Mouse (Mus musculus) forebrain, embryonic 10.5 days (tissue): ENCODE measurements around the gene Ptprd. TPM values are rescaled to one million over a fixed set of nuclear protein-coding genes. Genes with fewer than 3 reads are reported as not detected.

Experiments
- DNase-seq: peaks from one replicate; pipeline ENCODE4 v3.0.0-alpha.2; 2017; ENCODE audit warnings: low spot score; ENCODE audit errors: extremely low spot score
- H3K27ac ChIP-seq: fragments of 300-500 bp; sonication (generic); 2 replicates; pipeline ENCODE4 v1.5.1; 2016; ENCODE audit warnings: mild to moderate bottlenecking
- H3K27me3 ChIP-seq: fragments of 300-500 bp; sonication (generic); 2 replicates; pipeline ENCODE4 v1.6.1; 2016; ENCODE audit warnings: mild to moderate bottlenecking; ENCODE audit not compliant: poor library complexity, severe bottlenecking
- H3K36me3 ChIP-seq: fragments of 300-500 bp; sonication (generic); replicated peaks from 2 replicates; pipeline ENCODE4 v1.6.1; 2016; ENCODE audit warnings: mild to moderate bottlenecking, moderate library complexity
- H3K4me1 ChIP-seq: fragments of 300-500 bp; sonication (generic); 2 replicates; pipeline ENCODE4 v1.6.1; 2016
- H3K4me3 ChIP-seq: fragments of 300-500 bp; sonication (generic); 2 replicates; pipeline ENCODE4 v1.5.1; 2016; ENCODE audit warnings: mild to moderate bottlenecking, moderate library complexity
- H3K9me3 ChIP-seq: fragments of 300-500 bp; sonication (generic); 2 replicates; pipeline ENCODE4 v1.6.1; 2016; ENCODE audit warnings: mild to moderate bottlenecking, moderate library complexity
- WGBS: fragments of 180-500 bp; shearing (Covaris S2); methylation state at CpG from one replicate; pipeline ENCODE4 v1.1.7; 2016; 5-methylcytosine and 5-hydroxymethylcytosine counted together
- polyA plus RNA-seq: library from polyadenylated mRNA; unstranded; fragments of >200 nt; fragmentation: Nextera tagmentation; extraction: Ambion mirVana; gene quantifications from 2 replicates; pipeline ENCODE4 v1.2.1, GENCODE M21; 2016

Gene Ptprd
- polyA plus RNA-seq, 1 experiment from 2014 or later = 12.2 TPM

- 90% methylated on average over 2 of the region's 2 CpGs for WGBS
- no peak for DNase-seq
Measured at GRCm38 (mm10) chr4:76000258-76000657, 2211.5 kb downstream of the Ptprd start.

DNA sequence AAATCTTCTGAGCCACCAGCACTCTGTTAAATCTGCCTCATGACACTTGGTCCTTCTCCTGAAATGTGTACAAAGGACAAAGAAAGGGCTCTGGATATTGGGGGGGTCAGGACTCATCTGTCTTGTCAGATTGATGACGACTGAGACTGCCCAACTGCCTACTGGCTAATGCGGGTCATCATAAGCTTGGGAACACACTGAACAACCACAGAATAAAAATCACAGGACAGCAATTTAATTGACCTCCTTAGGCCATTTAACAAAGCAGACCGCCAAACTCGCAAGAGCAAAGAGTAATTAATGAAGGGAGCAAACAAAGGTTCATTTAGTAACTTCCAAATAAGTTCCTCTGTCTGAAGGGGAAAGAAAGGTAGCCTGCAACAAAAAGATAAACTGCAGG is 2215.9 kb downstream of the Ptprd start:
- 53% methylated on average over 4 of the region's 4 CpGs for WGBS
- peaks cover 13% of the 10 kb centered on the region for H3K4me1 ChIP-seq
- H3K36me3 ChIP-seq = no peaks in the 10 kb centered on the region
- no peak overlapping the region for H3K27ac ChIP-seq
- no peaks in the 10 kb centered on the region for H3K27me3 ChIP-seq
- H3K4me3 ChIP-seq = no peak overlapping the region
- H3K9me3 ChIP-seq = no peaks in the 10 kb centered on the region
- DNase-seq = no peak

More at GRCm38 (mm10) chr4:76000258-76000657, 2211.5 kb downstream of the Ptprd start:
- no peak overlapping the region for H3K4me3 ChIP-seq
- no peaks in the 10 kb centered on the region for H3K36me3 ChIP-seq
- H3K27me3 ChIP-seq = no peaks in the 10 kb centered on the region
- H3K9me3 ChIP-seq = no peaks in the 10 kb centered on the region
- no peak overlapping the region for H3K27ac ChIP-seq
- H3K4me1 ChIP-seq = peaks cover 13% of the 10 kb centered on the region

- H3K27me3 ChIP-seq = no peaks in the 10 kb centered on the region
- H3K27ac ChIP-seq = no peak overlapping the region
- H3K9me3 ChIP-seq = no peaks in the 10 kb centered on the region
- no peak overlapping the region for H3K4me3 ChIP-seq
- no peak for DNase-seq
- WGBS = 70% methylated on average over 4 of the region's 4 CpGs
- H3K4me1 ChIP-seq = peaks cover 13% of the 10 kb centered on the region
- H3K36me3 ChIP-seq = no peaks in the 10 kb centered on the region
Measured at GRCm38 (mm10) chr4:75994576-75994975, 2217.2 kb downstream of the Ptprd start.

DNA sequence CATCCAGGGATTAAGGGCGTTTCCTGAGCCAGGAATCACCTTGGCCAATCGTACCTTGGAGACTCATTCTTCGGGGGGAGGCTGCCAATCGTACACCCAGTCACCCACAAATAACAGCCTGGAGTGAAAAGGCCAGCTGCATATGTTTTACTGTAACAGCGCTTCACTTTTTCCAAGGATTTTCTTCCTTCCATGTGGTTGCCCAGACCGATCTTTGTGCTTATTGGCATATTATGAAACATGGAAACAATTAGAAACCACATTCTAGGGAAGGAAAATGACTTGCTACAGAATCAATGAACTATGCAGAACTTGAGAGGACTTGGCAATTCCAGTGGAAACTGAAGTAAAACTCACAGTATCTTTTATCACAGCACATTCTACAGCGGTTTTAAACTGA is 2218.7 kb downstream of the Ptprd start:
- no peak overlapping the region for H3K27ac ChIP-seq
- H3K4me3 ChIP-seq = no peak overlapping the region
- no peak for DNase-seq
- H3K27me3 ChIP-seq = no peaks in the 10 kb centered on the region
- no peaks in the 10 kb centered on the region for H3K36me3 ChIP-seq
- 93% methylated on average over 7 of the region's 7 CpGs for WGBS
- peaks cover 13% of the 10 kb centered on the region for H3K4me1 ChIP-seq
- H3K9me3 ChIP-seq = no peaks in the 10 kb centered on the region

- no peaks in the 10 kb centered on the region for H3K9me3 ChIP-seq
- no peak overlapping the region for H3K27ac ChIP-seq
- WGBS = 92% methylated on average over 6 of the region's 6 CpGs
- H3K27me3 ChIP-seq = no peaks in the 10 kb centered on the region
- no peak for DNase-seq
- peaks cover 13% of the 10 kb centered on the region for H3K4me1 ChIP-seq
- H3K36me3 ChIP-seq = no peaks in the 10 kb centered on the region
- no peak overlapping the region for H3K4me3 ChIP-seq
Measured at GRCm38 (mm10) chr4:75991621-75992245, 2220.0 kb downstream of the Ptprd start.

GRCm38 (mm10) chr4:75974728-75975127 is 2237.0 kb downstream of the Ptprd start:
- WGBS = 83% methylated on average over 3 of the region's 3 CpGs
- 0 out of 2 replicates have a peak overlapping the region, but pooled peaks have one; percentile 20 for H3K27ac ChIP-seq
- DNase-seq = no peak

GRCm38 (mm10) chr4:75973322-75973721 is 2238.4 kb downstream of the Ptprd start:
- H3K9me3 ChIP-seq = no peaks in the 10 kb centered on the region
- no peak overlapping the region for H3K4me3 ChIP-seq
- H3K27ac ChIP-seq = no peak overlapping the region
- H3K4me1 ChIP-seq = no peaks in the 10 kb centered on the region
- DNase-seq = no peak
- WGBS = 73% methylated on average over 1 of the region's 1 CpGs
- no peaks in the 10 kb centered on the region for H3K36me3 ChIP-seq
- no peaks in the 10 kb centered on the region for H3K27me3 ChIP-seq

More at GRCm38 (mm10) chr4:75974728-75975127, 2237.0 kb downstream of the Ptprd start:
- H3K4me3 ChIP-seq = no peak overlapping the region
- H3K4me1 ChIP-seq = no peaks in the 10 kb centered on the region
- H3K36me3 ChIP-seq = no peaks in the 10 kb centered on the region
- no peaks in the 10 kb centered on the region for H3K9me3 ChIP-seq
- H3K27me3 ChIP-seq = no peaks in the 10 kb centered on the region

- Histone ChIP-seq H3K27me3 (no peaks in the 10 kb centered on the region), H3K27ac (no peak overlapping the region), H3K9me3 (no peaks in the 10 kb centered on the region), H3K4me3 (no peak overlapping the region), H3K4me1 (no peaks in the 10 kb centered on the region), H3K36me3 (no peaks in the 10 kb centered on the region)
- 88% methylated on average over 2 of the region's 2 CpGs for WGBS
- no peak for DNase-seq
Measured at GRCm38 (mm10) chr4:75969961-75970360, 2241.8 kb downstream of the Ptprd start.

DNA sequence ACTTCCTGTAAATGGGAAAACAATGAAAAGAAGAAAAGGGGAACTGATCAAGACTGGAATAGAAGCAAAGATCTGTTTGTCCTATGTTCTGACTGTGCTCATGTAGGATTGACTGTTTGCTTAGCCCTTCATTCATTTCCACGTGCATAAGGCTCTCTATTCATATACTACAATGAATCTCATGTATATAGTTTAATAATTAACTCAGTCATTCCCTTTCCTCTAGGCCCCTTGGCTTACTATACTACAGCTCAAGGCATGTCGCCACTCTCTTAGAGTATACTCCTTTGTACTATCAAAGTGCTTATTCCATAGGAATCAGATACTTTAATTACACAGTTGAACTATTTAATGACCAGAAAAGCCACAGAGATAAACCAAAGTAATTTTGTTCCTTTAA is 2243.1 kb downstream of the Ptprd start:
- Histone ChIP-seq H3K4me1 (no peaks in the 10 kb centered on the region), H3K27ac (no peak overlapping the region), H3K9me3 (no peaks in the 10 kb centered on the region), H3K27me3 (no peaks in the 10 kb centered on the region), H3K4me3 (no peak overlapping the region), H3K36me3 (no peaks in the 10 kb centered on the region)
- DNase-seq = no peak
- 92% methylated on average over 2 of the region's 2 CpGs for WGBS

DNA sequence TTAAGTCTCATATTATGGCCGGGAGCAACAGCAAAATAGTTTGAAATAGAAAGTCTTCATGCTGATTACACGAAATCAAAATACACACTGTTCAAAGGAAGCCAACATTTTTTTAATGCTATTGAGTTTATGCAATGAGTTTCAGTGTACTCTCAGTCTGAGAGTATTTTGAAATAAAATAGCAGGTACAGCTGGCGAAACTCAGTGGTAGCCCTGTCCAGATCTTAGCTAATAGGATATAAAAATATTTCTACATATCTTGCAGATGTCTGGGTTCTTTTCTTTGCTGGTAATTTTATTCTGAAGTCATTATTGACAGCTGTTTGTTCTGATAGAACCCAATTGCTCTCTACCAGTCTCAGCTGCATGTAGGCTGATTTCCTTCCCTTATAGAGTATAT is 2246.0 kb downstream of the Ptprd start:
- no peak for DNase-seq
- no peak overlapping the region for H3K27ac ChIP-seq
- no peaks in the 10 kb centered on the region for H3K4me1 ChIP-seq
- H3K36me3 ChIP-seq = no peaks in the 10 kb centered on the region
- no peak overlapping the region for H3K4me3 ChIP-seq
- 92% methylated on average over 3 of the region's 3 CpGs for WGBS
- no peaks in the 10 kb centered on the region for H3K9me3 ChIP-seq
- H3K27me3 ChIP-seq = no peaks in the 10 kb centered on the region

- Histone ChIP-seq H3K4me1 (no peaks in the 10 kb centered on the region), H3K27me3 (no peaks in the 10 kb centered on the region), H3K27ac (no peak overlapping the region), H3K9me3 (no peaks in the 10 kb centered on the region), H3K36me3 (no peaks in the 10 kb centered on the region), H3K4me3 (no peak overlapping the region)
- 90% methylated on average over 2 of the region's 2 CpGs for WGBS
- no peak for DNase-seq
Measured at GRCm38 (mm10) chr4:75962916-75963315, 2248.8 kb downstream of the Ptprd start.

- Histone ChIP-seq H3K9me3 (no peaks in the 10 kb centered on the region), H3K4me3 (no peak overlapping the region), H3K36me3 (no peaks in the 10 kb centered on the region), H3K27ac (no peak overlapping the region), H3K27me3 (no peaks in the 10 kb centered on the region), H3K4me1 (no peaks in the 10 kb centered on the region)
- no peak for DNase-seq
- 85% methylated on average over 2 of the region's 2 CpGs for WGBS
Measured at GRCm38 (mm10) chr4:75961865-75962264, 2249.9 kb downstream of the Ptprd start.

- WGBS = 87% methylated on average over 6 of the region's 6 CpGs
- Histone ChIP-seq H3K36me3 (no peaks in the 10 kb centered on the region; the same call in 1 of the 2 replicates), H3K4me3 (no peak overlapping the region), H3K4me1 (no peaks in the 10 kb centered on the region), H3K27me3 (no peaks in the 10 kb centered on the region), H3K27ac (no peak overlapping the region), H3K9me3 (no peaks in the 10 kb centered on the region)
- DNase-seq = no peak
Measured at GRCm38 (mm10) chr4:75953349-75954060, 2258.3 kb downstream of the Ptprd start.
